Mouse (Mus musculus): Measurements from ENCODE around the gene Slc35e3. TPM values are rescaled to one million over a fixed set of nuclear protein-coding genes. Genes with fewer than 3 reads are reported as not detected.

The Slc35e3 gene
- polyA plus RNA-seq, 1 experiment from 2014 or later = 22.2 TPM

DNA sequence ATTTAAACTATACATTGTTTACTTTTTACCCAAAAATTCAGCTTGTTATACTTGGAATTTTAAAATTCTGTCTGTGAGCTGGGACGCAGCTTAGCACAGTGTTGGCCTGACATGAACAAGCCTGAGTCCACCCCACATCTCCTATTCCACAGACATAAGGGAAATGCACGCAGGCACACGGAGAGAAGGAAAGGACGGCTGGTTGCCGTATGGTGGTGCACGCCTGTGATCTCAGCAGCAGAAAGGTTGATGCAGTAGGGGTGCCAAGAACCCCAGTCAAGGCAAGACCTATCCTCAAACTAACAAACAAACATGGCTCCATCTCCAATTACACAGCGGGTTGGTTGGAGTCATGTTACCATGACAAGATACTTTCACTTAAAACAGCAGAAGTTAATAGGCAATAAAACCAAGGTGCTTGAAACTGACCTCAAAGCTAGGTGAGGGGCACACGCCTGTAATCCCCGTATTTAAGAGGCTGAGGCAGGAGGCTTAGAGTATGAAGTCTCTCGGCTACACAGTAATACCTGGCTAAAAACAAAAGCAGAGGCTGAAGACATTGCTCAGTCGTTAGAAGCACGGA, 32.3 kb upstream of the Slc35e3 start:
- H3K4me2 ChIP-seq (ENCODE audit: low read depth, low read length, severe bottlenecking) = no peak overlapping the region
- no peak for ATAC-seq (replicated peaks; ENCODE audit: low FRiP score)

DNA sequence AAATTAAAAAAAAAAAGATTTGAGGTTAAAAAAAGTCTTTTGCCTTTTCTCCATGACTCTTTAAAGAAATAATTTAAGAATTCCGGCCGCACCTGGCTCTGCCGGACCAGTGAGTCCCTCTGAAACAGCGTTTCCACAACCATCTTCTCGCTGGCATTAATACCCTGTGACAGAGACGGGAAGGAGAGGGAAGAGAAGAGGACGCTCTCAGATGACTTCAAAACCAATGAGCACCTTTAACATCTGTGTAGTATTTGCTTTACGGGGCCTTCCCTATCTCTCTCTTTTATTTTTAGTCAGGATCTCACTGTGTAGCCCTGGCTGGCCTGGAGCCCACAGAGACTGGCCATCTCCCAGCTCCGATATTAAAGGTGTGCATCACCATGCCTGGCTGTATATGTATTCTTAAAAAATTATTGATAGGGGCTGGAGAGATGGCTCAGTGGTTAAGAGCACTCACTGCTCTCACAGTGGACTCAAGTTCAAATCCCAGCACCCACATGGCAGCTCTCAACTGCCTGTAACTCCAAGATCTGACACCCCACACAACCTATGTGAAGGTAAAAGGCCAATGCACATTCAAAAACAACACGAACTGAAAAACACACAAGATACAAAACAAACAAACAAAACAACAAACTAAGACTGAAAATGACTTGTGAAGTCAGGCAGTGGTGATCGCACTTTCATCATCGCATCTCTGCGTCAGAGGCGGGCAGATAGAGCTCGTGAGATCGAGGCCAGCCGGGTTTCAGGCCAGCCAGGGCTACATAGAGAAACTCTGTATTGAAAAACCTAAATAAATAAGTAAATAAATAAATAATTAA, 31.5 kb upstream of the Slc35e3 start:
- WGBS = 95% methylated on average over 17 of the region's 17 CpGs
- Histone ChIP-seq H3K4me1 (replicated peaks; ENCODE audit: control insufficient read depth, insufficient read depth, low read length) (no peaks in the 10 kb centered on the region), H3K4me3 (ENCODE audit: low read depth, low read length) (no peak overlapping the region), H3K4me2 (ENCODE audit: low read depth, low read length, severe bottlenecking) (no peak overlapping the region), H3K9ac (ENCODE audit: low read length) (no peak overlapping the region), H3K27me3 (ENCODE audit: control insufficient read depth, insufficient read depth, low read length) (no peaks in the 10 kb centered on the region), H3K9me3 (ENCODE audit: control insufficient read depth, low read length) (no peaks in the 10 kb centered on the region), H3K36me3 (ENCODE audit: control insufficient read depth, insufficient read depth, low read length) (peaks cover 6% of the 10 kb centered on the region; the same call in 1 of the 2 replicates), H3K27ac (ENCODE audit: low read depth, low read length) (no peak overlapping the region)
- ATAC-seq (replicated peaks; ENCODE audit: low FRiP score) (no peak), DNase-seq (ENCODE audit: low spot score) (no peak)

More for the DNA sequence above, 32.3 kb upstream of the Slc35e3 start:
- no peak overlapping the region for H3K4me3 ChIP-seq (ENCODE audit: low read depth, low read length)
- H3K27ac ChIP-seq (ENCODE audit: low read depth, low read length) = no peak overlapping the region
- no peaks in the 10 kb centered on the region for H3K27me3 ChIP-seq (ENCODE audit: control insufficient read depth, insufficient read depth, low read length)
- WGBS = 94% methylated on average over 12 of the region's 12 CpGs
- no peak overlapping the region for H3K9ac ChIP-seq (ENCODE audit: low read length)
- peaks cover 6% of the 10 kb centered on the region; the same call in 1 of the 2 replicates for H3K36me3 ChIP-seq (ENCODE audit: control insufficient read depth, insufficient read depth, low read length)
- no peaks in the 10 kb centered on the region for H3K4me1 ChIP-seq (replicated peaks; ENCODE audit: control insufficient read depth, insufficient read depth, low read length)
- no peaks in the 10 kb centered on the region for H3K9me3 ChIP-seq (ENCODE audit: control insufficient read depth, low read length)
- no peak for DNase-seq (ENCODE audit: low spot score)

DNA sequence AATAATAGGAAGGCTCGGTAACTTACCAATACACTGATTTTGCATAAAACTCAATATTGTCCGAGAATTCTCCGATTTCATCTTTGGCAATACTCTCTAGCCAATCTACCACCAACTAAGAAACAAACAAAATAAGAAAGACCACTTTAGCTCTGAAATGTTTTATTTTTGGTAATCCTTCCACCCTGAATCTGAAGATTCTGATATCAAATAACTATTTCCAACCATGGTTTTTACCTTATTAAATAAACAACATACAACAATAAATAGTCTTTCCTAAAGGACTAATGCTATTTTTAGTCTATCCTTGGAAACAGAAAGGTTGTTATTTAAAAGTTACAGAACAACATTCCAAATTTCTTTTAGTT, 30.9 kb upstream of the Slc35e3 start:
- Histone ChIP-seq H3K4me2 (ENCODE audit: low read depth, low read length, severe bottlenecking) (no peak overlapping the region), H3K9ac (ENCODE audit: low read length) (no peak overlapping the region), H3K9me3 (ENCODE audit: control insufficient read depth, low read length) (no peaks in the 10 kb centered on the region), H3K27ac (ENCODE audit: low read depth, low read length) (no peak overlapping the region), H3K27me3 (ENCODE audit: control insufficient read depth, insufficient read depth, low read length) (no peaks in the 10 kb centered on the region), H3K4me3 (ENCODE audit: low read depth, low read length) (no peak overlapping the region), H3K4me1 (replicated peaks; ENCODE audit: control insufficient read depth, insufficient read depth, low read length) (no peaks in the 10 kb centered on the region), H3K36me3 (ENCODE audit: control insufficient read depth, insufficient read depth, low read length) (peaks cover 6% of the 10 kb centered on the region; the same call in 1 of the 2 replicates)
- ATAC-seq (replicated peaks; ENCODE audit: low FRiP score) (no peak), DNase-seq (ENCODE audit: low spot score) (no peak)
- 91% methylated on average over 3 of the region's 3 CpGs for WGBS

DNA sequence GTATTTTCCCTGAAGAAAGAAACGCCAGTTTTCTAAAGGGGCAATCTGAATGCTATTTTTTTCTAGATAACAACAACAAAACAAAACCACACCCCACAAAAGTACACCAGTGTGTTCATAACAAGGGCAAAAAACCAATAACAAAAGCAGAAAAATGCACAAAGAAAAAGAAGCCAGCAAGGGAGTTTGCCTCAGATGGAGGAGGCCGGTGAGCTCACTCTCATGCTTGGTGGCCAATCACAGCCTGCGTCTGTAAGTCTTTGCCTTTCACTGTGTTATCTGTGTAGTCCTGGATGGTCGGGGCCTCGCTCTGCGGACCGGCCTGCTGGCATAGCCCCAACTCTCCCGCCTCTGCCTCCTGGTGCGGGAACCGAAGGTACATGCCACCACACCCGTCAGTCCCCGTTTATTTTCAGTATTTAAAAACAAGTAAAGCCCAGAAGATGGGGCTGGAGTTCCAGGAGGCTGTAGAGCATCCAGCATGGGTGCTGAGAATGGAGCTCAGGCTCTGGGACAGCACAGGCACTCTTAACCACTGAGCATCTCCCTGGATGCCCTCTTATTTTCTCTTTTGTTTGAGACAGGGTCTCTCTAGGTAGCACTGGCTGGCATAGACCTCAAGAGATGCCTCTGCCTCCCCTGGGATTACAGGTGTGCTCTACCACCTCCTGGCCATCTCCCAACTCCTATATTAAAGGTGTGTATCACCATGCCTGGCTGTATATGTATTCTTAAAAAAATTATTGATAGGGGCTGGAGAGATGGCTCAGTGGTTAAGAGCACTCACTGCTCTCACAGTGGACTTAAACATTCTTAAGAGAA, 30.3 kb upstream of the Slc35e3 start:
- 95% methylated on average over 12 of the region's 12 CpGs for WGBS
- H3K36me3 ChIP-seq (ENCODE audit: control insufficient read depth, insufficient read depth, low read length) = peaks cover 6% of the 10 kb centered on the region; the same call in 1 of the 2 replicates

DNA sequence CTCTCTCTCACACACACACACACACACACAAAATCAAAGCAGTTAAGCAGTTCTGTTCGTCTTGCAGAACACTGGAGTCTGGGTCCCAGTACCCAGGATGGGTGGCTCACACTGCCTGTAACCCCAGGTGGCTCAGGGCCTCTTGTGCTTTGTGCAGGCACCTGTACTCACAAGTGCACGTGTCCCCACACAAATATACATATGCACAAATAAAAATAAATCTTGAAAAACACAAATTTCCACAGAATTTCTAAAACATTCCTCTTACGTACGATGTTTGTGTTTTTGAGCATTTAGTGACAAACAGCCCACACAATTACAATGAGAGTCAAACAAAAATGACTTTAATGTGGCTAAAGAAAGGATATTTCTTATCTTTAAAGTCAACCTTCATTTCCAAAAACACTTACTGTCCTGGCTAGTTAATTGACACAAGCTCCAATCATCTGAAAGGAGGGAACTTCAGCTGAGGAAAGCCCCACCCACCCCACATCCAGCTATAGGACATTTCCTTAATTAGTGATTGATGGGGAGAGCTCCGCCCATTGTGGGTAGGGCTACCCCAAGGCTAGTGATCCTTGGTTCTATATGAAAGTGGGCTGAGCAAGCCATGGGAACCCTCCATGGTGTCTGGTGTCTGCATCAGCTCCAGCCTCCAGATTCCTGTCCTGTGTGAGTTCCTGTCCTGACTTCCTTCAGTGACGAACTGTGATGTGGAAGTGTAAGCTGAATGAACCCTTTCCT, 29.4 kb upstream of the Slc35e3 start:
- no peak for DNase-seq (ENCODE audit: low spot score)
- H3K27me3 ChIP-seq (ENCODE audit: control insufficient read depth, insufficient read depth, low read length) = no peaks in the 10 kb centered on the region
- 89% methylated on average over 6 of the region's 6 CpGs for WGBS
- no peaks in the 10 kb centered on the region; the same call in 1 of the 2 replicates for H3K36me3 ChIP-seq (ENCODE audit: control insufficient read depth, insufficient read depth, low read length)
- ATAC-seq (replicated peaks; ENCODE audit: low FRiP score) = no peak
- no peak overlapping the region for H3K4me2 ChIP-seq (ENCODE audit: low read depth, low read length, severe bottlenecking)
- H3K9ac ChIP-seq (ENCODE audit: low read length) = no peak overlapping the region
- H3K4me3 ChIP-seq (ENCODE audit: low read depth, low read length) = no peak overlapping the region
- no peak overlapping the region for H3K27ac ChIP-seq (ENCODE audit: low read depth, low read length)
- no peaks in the 10 kb centered on the region for H3K4me1 ChIP-seq (replicated peaks; ENCODE audit: control insufficient read depth, insufficient read depth, low read length)
- no peaks in the 10 kb centered on the region for H3K9me3 ChIP-seq (ENCODE audit: control insufficient read depth, low read length)

More for the DNA sequence above, 30.3 kb upstream of the Slc35e3 start:
- H3K27me3 ChIP-seq (ENCODE audit: control insufficient read depth, insufficient read depth, low read length) = no peaks in the 10 kb centered on the region
- no peak overlapping the region for H3K9ac ChIP-seq (ENCODE audit: low read length)
- ATAC-seq (replicated peaks; ENCODE audit: low FRiP score) (no peak), DNase-seq (ENCODE audit: low spot score) (no peak)
- no peak overlapping the region for H3K4me2 ChIP-seq (ENCODE audit: low read depth, low read length, severe bottlenecking)
- no peaks in the 10 kb centered on the region for H3K4me1 ChIP-seq (replicated peaks; ENCODE audit: control insufficient read depth, insufficient read depth, low read length)
- H3K27ac ChIP-seq (ENCODE audit: low read depth, low read length) = no peak overlapping the region
- no peak overlapping the region for H3K4me3 ChIP-seq (ENCODE audit: low read depth, low read length)
- no peaks in the 10 kb centered on the region for H3K9me3 ChIP-seq (ENCODE audit: control insufficient read depth, low read length)

DNA sequence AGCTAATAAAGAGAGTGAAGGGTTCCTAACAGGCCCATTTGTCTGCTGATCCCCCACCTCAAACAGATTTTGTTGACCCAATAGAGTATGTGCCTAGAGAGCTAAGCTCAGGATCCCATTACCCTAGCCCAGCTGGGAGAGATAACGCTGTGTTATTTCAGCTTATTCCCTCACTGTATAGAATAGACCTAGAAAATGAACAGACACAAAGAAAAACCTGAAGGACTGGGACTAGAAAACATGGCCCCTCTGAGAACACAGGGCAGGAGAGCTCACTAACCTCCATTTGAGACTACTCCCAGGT, 28.6 kb upstream of the Slc35e3 start:
- H3K27me3 ChIP-seq (ENCODE audit: control insufficient read depth, insufficient read depth, low read length) = no peaks in the 10 kb centered on the region
- no peaks in the 10 kb centered on the region for H3K4me1 ChIP-seq (replicated peaks; ENCODE audit: control insufficient read depth, insufficient read depth, low read length)
- no peak for ATAC-seq (replicated peaks; ENCODE audit: low FRiP score)
- H3K9me3 ChIP-seq (ENCODE audit: control insufficient read depth, low read length) = no peaks in the 10 kb centered on the region
- H3K36me3 ChIP-seq (ENCODE audit: control insufficient read depth, insufficient read depth, low read length) = no peaks in the 10 kb centered on the region; the same call in 1 of the 2 replicates
- DNase-seq (ENCODE audit: low spot score) = no peak
- H3K4me2 ChIP-seq (ENCODE audit: low read depth, low read length, severe bottlenecking) = no peak overlapping the region
- H3K4me3 ChIP-seq (ENCODE audit: low read depth, low read length) = no peak overlapping the region
- WGBS = 100% methylated on average over 1 of the region's 1 CpGs
- no peak overlapping the region for H3K9ac ChIP-seq (ENCODE audit: low read length)
- no peak overlapping the region for H3K27ac ChIP-seq (ENCODE audit: low read depth, low read length)

DNA sequence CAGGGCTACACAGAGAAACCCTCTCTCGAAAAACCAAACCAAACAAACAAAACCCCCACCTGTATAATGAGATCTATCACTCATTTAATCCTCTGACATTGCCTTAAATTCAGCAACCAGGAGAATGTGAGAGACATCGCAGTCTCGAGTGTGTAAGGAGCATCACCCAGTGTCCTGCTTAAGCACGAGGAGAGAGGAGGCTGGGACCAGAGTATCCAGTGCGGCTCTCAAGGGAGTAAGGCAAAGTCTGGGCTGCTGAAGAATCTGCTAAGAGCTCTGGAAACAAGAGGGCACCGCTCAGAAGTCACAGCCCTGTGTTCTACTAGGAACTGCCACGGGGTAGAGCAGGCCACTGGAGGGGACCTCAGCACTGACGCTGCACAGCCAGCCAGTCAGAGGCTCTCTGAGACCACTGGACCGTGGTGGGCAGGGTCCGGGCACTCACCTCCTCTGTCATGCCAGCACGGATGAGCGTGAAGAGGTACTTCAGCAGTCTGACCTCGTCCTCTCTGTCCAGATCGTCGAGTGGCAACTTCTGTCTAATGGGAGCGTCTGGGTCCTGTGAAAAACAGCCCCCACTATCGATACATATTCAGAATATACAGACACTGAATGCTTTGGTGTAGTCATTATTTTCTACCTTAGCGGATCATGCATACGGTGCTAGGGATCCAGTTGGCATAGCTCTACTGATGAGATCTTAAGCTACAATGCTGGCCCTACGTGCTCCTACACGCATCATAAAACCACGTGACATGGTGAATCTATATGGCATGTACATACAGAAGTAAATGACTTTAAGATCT, 28.0 kb upstream of the Slc35e3 start:
- Histone ChIP-seq H3K4me2 (ENCODE audit: low read depth, low read length, severe bottlenecking) (no peak overlapping the region), H3K27ac (ENCODE audit: low read depth, low read length) (no peak overlapping the region), H3K36me3 (ENCODE audit: control insufficient read depth, insufficient read depth, low read length) (no peaks in the 10 kb centered on the region; the same call in 1 of the 2 replicates), H3K27me3 (ENCODE audit: control insufficient read depth, insufficient read depth, low read length) (no peaks in the 10 kb centered on the region), H3K9ac (ENCODE audit: low read length) (no peak overlapping the region), H3K4me1 (replicated peaks; ENCODE audit: control insufficient read depth, insufficient read depth, low read length) (no peaks in the 10 kb centered on the region), H3K9me3 (ENCODE audit: control insufficient read depth, low read length) (no peaks in the 10 kb centered on the region), H3K4me3 (ENCODE audit: low read depth, low read length) (no peak overlapping the region)
- DNase-seq (ENCODE audit: low spot score) (no peak), ATAC-seq (replicated peaks; ENCODE audit: low FRiP score) (no peak)
- 96% methylated on average over 22 of the region's 22 CpGs for WGBS

All from forebrain, embryonic 11.5 days (tissue).